Mouse (Mus musculus): ENCODE results near the gene Rbm48. TPM values are rescaled to one million over a fixed set of nuclear protein-coding genes. Genes with fewer than 3 reads are reported as not detected.

Rbm48 gene
- polyA plus RNA-seq, 1 experiment from 2014 or later, result 15.6 TPM

DNA sequence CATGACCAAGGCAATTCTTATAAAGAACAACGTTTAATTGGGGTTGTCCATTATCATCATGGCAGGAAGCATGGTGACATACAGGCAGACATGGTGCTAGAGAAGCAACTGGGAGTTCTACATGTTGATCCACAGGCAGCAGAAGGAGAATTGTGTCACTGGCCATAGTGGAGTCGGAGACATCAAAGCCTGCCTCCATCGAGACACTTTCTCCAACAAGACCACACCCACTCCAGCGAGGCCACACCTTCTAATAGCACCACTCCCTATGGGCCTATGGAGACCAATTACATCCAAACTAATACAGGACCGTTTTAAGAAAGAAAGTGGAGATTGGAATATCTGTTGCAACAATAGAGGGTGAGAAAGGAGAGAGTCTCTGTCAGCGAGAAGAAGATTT is 54.5 kb downstream of the Rbm48 start:
- ATAC-seq, result no peak
- H3K9ac ChIP-seq (ENCODE audit: low read depth, low read length), result no peak overlapping the region
- no peak overlapping the region for H3K4me3 ChIP-seq (ENCODE audit: low read length)
- peaks cover 14% of the 10 kb centered on the region for H3K4me1 ChIP-seq (ENCODE audit: control insufficient read depth, insufficient read depth, low read depth, low read length)
- 85% methylated on average over 6 of the region's 6 CpGs for WGBS
- no peaks in the 10 kb centered on the region for H3K9me3 ChIP-seq (ENCODE audit: control insufficient read depth, low read length)
- H3K27ac ChIP-seq (ENCODE audit: low read depth, low read length), result no peak overlapping the region
- H3K27me3 ChIP-seq (replicated peaks; ENCODE audit: control insufficient read depth, insufficient read depth, low read length), result no peaks in the 10 kb centered on the region
- H3K36me3 ChIP-seq (ENCODE audit: control insufficient read depth, insufficient read depth, low read length), result no peaks in the 10 kb centered on the region
- H3K4me2 ChIP-seq (ENCODE audit: low read length), result no peak overlapping the region

DNA sequence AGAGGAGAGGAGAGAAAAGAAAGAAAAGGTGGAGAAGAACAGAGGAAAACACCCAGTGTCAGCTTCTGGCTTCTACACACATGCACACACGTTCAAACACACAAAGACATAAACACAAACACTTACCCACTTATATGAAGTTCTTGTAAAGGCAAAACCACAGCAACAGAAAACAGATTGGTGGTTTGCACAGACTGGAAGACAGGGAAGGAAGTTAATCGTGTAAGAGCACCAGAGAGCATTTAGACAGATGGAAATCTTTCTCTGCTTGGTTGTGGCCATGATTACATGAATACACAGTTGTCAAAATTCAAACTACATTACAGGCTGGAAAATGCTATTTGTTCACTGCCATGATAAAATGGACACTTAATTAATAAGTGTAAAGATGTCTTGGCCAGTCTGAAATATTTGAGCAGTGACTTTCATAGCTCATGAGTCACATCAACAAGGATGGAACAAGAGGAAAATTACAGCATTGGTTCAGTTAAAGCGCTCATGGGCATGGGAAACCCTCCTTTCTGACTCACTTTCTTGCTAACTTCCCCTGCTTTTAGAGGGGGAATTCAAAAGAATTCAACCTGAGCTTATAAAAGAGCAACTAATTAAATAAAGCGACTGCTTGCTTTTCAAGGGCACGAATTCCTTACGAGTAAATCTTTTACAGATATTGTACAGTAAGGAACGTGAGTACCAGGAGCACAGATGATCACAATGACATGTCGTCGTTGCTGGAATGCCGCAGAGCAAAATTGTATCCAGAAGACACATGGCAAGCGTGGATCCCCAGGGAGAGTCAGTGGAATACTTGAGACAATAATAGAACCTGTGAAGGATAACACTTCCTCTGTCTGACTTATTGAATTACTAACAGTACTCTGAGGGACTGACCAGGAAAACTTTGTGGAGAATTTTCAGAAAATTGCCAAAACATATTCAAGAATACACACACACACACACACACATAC is 57.6 kb downstream of the Rbm48 start:
- Histone ChIP-seq H3K27me3 (replicated peaks; ENCODE audit: control insufficient read depth, insufficient read depth, low read length) (no peaks in the 10 kb centered on the region), H3K4me2 (ENCODE audit: low read length) (no peak overlapping the region), H3K27ac (ENCODE audit: low read depth, low read length) (no peak overlapping the region), H3K9ac (ENCODE audit: low read depth, low read length) (no peak overlapping the region), H3K36me3 (ENCODE audit: control insufficient read depth, insufficient read depth, low read length) (no peaks in the 10 kb centered on the region), H3K4me3 (ENCODE audit: low read length) (no peak overlapping the region), H3K4me1 (ENCODE audit: control insufficient read depth, insufficient read depth, low read depth, low read length) (no peaks in the 10 kb centered on the region), H3K9me3 (ENCODE audit: control insufficient read depth, low read length) (no peaks in the 10 kb centered on the region)
- 69% methylated on average over 11 of the region's 11 CpGs for WGBS
- no peak for ATAC-seq

DNA sequence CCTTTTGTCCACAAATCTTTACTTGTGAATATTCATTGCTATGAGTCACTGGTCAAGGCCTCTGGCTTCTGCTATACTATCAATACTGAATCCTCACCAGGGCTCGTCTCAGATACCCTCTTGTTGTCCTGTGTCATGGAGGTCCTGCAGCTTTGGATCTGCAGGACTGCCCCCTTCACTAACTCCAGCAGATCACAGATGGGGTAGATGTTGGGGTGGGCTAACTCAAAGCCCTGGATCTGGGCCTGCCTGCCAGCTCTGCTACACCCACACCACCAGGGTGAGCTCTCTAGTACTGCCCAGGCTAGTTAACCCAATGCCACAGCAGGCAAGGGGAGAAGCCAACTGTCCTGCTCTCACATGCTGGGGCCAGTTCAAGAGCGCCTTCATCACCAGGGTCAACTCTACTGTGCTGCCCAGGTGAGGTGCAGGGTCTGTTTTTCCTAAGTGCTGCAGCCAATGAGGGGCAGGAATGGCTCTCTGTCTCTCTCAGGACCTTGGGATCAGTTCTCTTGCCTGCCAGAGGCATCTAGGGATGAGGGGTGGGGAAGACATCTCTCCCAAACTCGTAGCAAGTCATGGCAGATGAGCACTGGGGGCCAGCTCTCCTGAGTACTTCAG is 59.7 kb downstream of the Rbm48 start:
- 64% methylated on average over 3 of the region's 3 CpGs for WGBS
- no peak for ATAC-seq

More for the DNA sequence above, 59.7 kb downstream of the Rbm48 start:
- Histone ChIP-seq H3K27me3 (replicated peaks; ENCODE audit: control insufficient read depth, insufficient read depth, low read length) (no peaks in the 10 kb centered on the region), H3K4me2 (ENCODE audit: low read length) (no peak overlapping the region), H3K4me1 (ENCODE audit: control insufficient read depth, insufficient read depth, low read depth, low read length) (no peaks in the 10 kb centered on the region), H3K27ac (ENCODE audit: low read depth, low read length) (no peak overlapping the region), H3K36me3 (ENCODE audit: control insufficient read depth, insufficient read depth, low read length) (no peaks in the 10 kb centered on the region), H3K9me3 (ENCODE audit: control insufficient read depth, low read length) (no peaks in the 10 kb centered on the region), H3K9ac (ENCODE audit: low read depth, low read length) (no peak overlapping the region), H3K4me3 (ENCODE audit: low read length) (no peak overlapping the region)

Other genes with a start within 250 kb of the Rbm48 start
- gene Fam133b, start 52.8 kb downstream of the Rbm48 start, polyA plus RNA-seq (2015; fragmentation: Nextera tagmentation; extraction: Ambion mirVana), result 17.9 and 20.1 TPM in 2 replicates
- 1.5 and 2.4 TPM in 2 replicates for gene 1700109H08Rik, start 25.0 kb downstream of the Rbm48 start, polyA plus RNA-seq (2015; fragmentation: Nextera tagmentation; extraction: Ambion mirVana)
- 20.0 and 21.7 TPM in 2 replicates for gene Pex1, start 519 bp downstream of the Rbm48 start, polyA plus RNA-seq (2015; fragmentation: Nextera tagmentation; extraction: Ambion mirVana)
- gene Tmbim7, start 54.6 kb upstream of the Rbm48 start, polyA plus RNA-seq (2015; fragmentation: Nextera tagmentation; extraction: Ambion mirVana), result not detected in 2 replicates
- 61.5 and 63.3 TPM in 2 replicates for gene Gatad1, start 60.6 kb upstream of the Rbm48 start, polyA plus RNA-seq (2015; fragmentation: Nextera tagmentation; extraction: Ambion mirVana)
- 15.4 and 15.6 TPM in 2 replicates for gene Ankib1, start 206.3 kb upstream of the Rbm48 start, polyA plus RNA-seq (2015; fragmentation: Nextera tagmentation; extraction: Ambion mirVana)
- gene Krit1, start 206.6 kb upstream of the Rbm48 start, polyA plus RNA-seq (2015; fragmentation: Nextera tagmentation; extraction: Ambion mirVana), result 43.2 and 46.0 TPM in 2 replicates
- gene Lrrd1, start 248.6 kb upstream of the Rbm48 start, polyA plus RNA-seq (2015; fragmentation: Nextera tagmentation; extraction: Ambion mirVana), result 0.13 and 0.19 TPM in 2 replicates

All from hindbrain, embryonic 16.5 days (tissue).